Mouse (Mus musculus): ENCODE data around the gene Chst11.

DNA sequence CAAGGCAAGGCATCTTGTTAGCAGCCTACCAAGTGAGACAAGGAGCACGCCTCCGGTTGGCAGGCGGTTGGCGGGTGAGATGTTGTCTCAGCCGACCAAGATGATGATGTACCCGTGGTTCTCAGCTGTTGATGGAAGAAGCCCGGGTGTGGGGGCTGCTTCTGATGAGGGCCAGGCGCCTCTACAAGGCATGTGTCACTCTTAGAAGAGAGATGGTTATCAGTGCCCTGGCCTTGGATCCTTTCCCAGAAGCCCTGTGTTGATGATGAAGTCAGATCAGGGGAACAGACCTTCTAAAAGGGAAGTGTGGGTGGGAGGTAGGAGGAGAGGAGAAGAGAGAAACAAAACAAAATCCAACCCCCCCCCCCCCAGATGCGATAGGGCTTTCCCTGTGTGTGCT lies 19.1 kb downstream of the Chst11 start:
- TF ChIP-seq GATA1 (IDR thresholded peaks at IDR 0.05; ENCODE audit: borderline replicate concordance, low read length) (no peak), FLI1 (IDR thresholded peaks at IDR 0.05; ENCODE audit: low read length) (no peak)

All from megakaryocyte, embryonic 14.5 days (primary cell).